Mouse (Mus musculus) testis, adult 2 months (tissue): ENCODE results near the gene Arhgap30.

Experiments
- CTCF ChIP-seq: fragments of 200-500 bp; IDR thresholded peaks from 2 replicates; pipeline ENCODE4 v1.5.1; 2012; ENCODE audit warnings: low read depth, mild to moderate bottlenecking, inconsistent platforms, low read length, moderate library complexity; ENCODE audit not compliant: control insufficient read depth, insufficient read depth, insufficient replicate concordance
- POLR2A ChIP-seq: fragments of 200-500 bp; IDR thresholded peaks from 2 replicates; pipeline ENCODE4 v1.6.1; 2012; ENCODE audit warnings: low read depth, mild to moderate bottlenecking, inconsistent platforms, low read length, moderate library complexity; ENCODE audit not compliant: control insufficient read depth

GRCm38 (mm10) chr1:171459791-171460190 is 71.0 kb downstream of the Arhgap30 start:
- TF ChIP-seq CTCF (no peak), POLR2A (no peak)
